9 mouse cellular contexts compared by ENCODE assay signal in the genomic region with DNA sequence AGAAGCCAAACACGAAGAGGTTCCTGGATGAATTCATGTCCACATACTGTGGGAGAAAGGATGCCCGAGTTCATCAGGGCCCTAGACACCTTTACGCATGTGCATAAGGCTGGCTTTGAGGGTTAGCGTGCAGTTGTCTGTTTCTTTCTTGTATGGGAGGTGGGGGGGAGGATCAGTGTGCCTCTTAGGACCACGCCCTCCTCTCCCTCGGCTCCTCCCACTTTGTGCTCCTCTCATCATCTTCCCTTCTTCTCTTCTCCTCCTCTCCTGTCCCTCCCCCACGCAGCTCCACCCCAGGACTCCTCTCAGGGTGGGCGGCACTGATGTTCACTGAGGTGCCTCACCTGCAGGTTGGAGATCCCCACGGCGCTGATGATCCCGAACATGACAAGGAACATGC. TPM values are rescaled to one million over a fixed set of nuclear protein-coding genes. Genes with fewer than 3 reads are reported as not detected.
DNase-seq lines count a peak whose midpoint lies in the region; ATAC-seq lines count a peak whose summit lies in the region.
"Had no signal": no experiment of that assay in that cellular context is flagged by ENCODE, and none has a peak within 500 bp of the region (broad histone marks: within the 10 kb centered on the region; RNA-seq: fewer than 3 reads in every experiment).

No protein-coding gene starts in this region.

- ATAC-seq in heart, embryonic 14.5 days (ENCODE audit: insufficient number of reproducible peaks, insufficient read depth, low FRiP score, low read depth): no peak
- peak; percentile 32; the same call in 1 of the 2 replicates for ATAC-seq in hindbrain, embryonic 13.5 days (ENCODE audit: low FRiP score)
- no peak for ATAC-seq in neural tube, embryonic 15.5 days (ENCODE audit: low FRiP score)
- ATAC-seq: CD4-positive, CD25-positive, alpha-beta regulatory T cell, adult 4 months had no signal

- no peak overlapping the region for H3K27ac ChIP-seq in heart, embryonic 14.5 days (replicated peaks in 1 of 2; ENCODE audit: control insufficient read depth in 1 of 2, insufficient read depth in 1 of 2, low read depth in 2 of 2, low read length in 2 of 2)
- no peak overlapping the region for H3K27ac ChIP-seq in hindbrain, embryonic 13.5 days
- no peak overlapping the region for H3K27ac ChIP-seq in neural tube, embryonic 15.5 days (replicated peaks)

- peak overlapping the region; percentile 41 for H3K4me2 ChIP-seq in heart, embryonic 14.5 days (ENCODE audit: low read length)
- peak overlapping the region; percentile 47 for H3K4me2 ChIP-seq in hindbrain, embryonic 13.5 days
- peak overlapping the region; percentile 52 for H3K4me2 ChIP-seq in neural tube, embryonic 15.5 days

- no peak overlapping the region for H3K9ac ChIP-seq in heart, embryonic 14.5 days (ENCODE audit: low read length)
- H3K9ac ChIP-seq in hindbrain, embryonic 13.5 days: no peak overlapping the region
- no peak overlapping the region for H3K9ac ChIP-seq in neural tube, embryonic 15.5 days (replicated peaks)

- WGBS in heart, embryonic 14.5 days: 22% methylated on average over 11 of the region's 11 CpGs
- 18% methylated on average over 11 of the region's 11 CpGs for WGBS in hindbrain, embryonic 13.5 days
- 31% methylated on average over 11 of the region's 11 CpGs for WGBS in neural tube, embryonic 15.5 days

- H3K36me3 ChIP-seq in heart, embryonic 14.5 days (ENCODE audit: control insufficient read depth, insufficient read depth, low read length): no peaks in the 10 kb centered on the region
- H3K36me3 ChIP-seq in hindbrain, embryonic 13.5 days: no peaks in the 10 kb centered on the region
- no peaks in the 10 kb centered on the region for H3K36me3 ChIP-seq in neural tube, embryonic 15.5 days

- no peaks in the 10 kb centered on the region; the same call in 1 of the 2 replicates for H3K27me3 ChIP-seq in heart, embryonic 14.5 days (ENCODE audit: control insufficient read depth, insufficient read depth, low read length)
- 0 out of 2 replicates have a peak, but pooled peaks cover 3% of the 10 kb centered on the region for H3K27me3 ChIP-seq in hindbrain, embryonic 13.5 days
- no peaks in the 10 kb centered on the region for H3K27me3 ChIP-seq in neural tube, embryonic 15.5 days (replicated peaks)

- H3K9me3 ChIP-seq in heart, embryonic 14.5 days (ENCODE audit: control insufficient read depth, low read length): peaks cover 3% of the 10 kb centered on the region; the same call in 1 of the 2 replicates
- H3K9me3 ChIP-seq in hindbrain, embryonic 13.5 days: no peaks in the 10 kb centered on the region
- no peaks in the 10 kb centered on the region for H3K9me3 ChIP-seq in neural tube, embryonic 15.5 days (replicated peaks)

- no peak for DNase-seq in heart, adult 18-20 months
- peak; percentile 18 for DNase-seq in right cerebral cortex, adult 18-20 months
- DNase-seq in right cerebral cortex, postnatal 4 days: no peak
- DNase-seq in embryo, embryonic 9.5 days (ENCODE audit: extremely low spot score): no peak
- no peak for DNase-seq in adipocyte (ENCODE audit: low spot score)

- H3K4me1 ChIP-seq in heart, embryonic 14.5 days (ENCODE audit: control insufficient read depth in 2 of 2, insufficient read depth in 2 of 2, low read length in 2 of 2): no peaks in the 10 kb centered on the region; a peak in 1 of 4 replicates
- H3K4me1 ChIP-seq in hindbrain, embryonic 13.5 days (replicated peaks): peaks cover 4% of the 10 kb centered on the region; the same call in 1 of the 2 replicates
- H3K4me1 ChIP-seq in neural tube, embryonic 15.5 days: peaks cover 3% of the 10 kb centered on the region; the same call in 1 of the 2 replicates

- H3K4me3 ChIP-seq in heart, embryonic 14.5 days (ENCODE audit: control insufficient read depth in 1 of 2, insufficient read depth in 1 of 2, low read depth in 1 of 2, low read length in 2 of 2): no peak overlapping the region
- H3K4me3 ChIP-seq in hindbrain, embryonic 13.5 days: peak overlapping the region; percentile 20
- peak overlapping the region; percentile 26 for H3K4me3 ChIP-seq in neural tube, embryonic 15.5 days (replicated peaks)

RNA-seq across cellular contexts. Expression of a gene that starts 28.5 kb away (rescaled TPM):
- polyA plus RNA-seq in heart, embryonic 14.5 days (2014; fragmentation: Nextera tagmentation; extraction: Ambion mirVana): not detected in 2 replicates
- not detected for total RNA-seq in heart, adult 18-20 months (2021)
- not detected in 2 replicates for polyA plus RNA-seq in hindbrain, embryonic 13.5 days (2015; fragmentation: Nextera tagmentation; extraction: Ambion mirVana)
- not detected in 2 replicates for polyA plus RNA-seq in neural tube, embryonic 15.5 days (2015; fragmentation: Nextera tagmentation; extraction: Ambion mirVana)

RNA-seq across cellular contexts. Expression of a gene that starts 37.8 kb away (rescaled TPM):
- polyA plus RNA-seq in heart, embryonic 14.5 days (2014; fragmentation: Nextera tagmentation; extraction: Ambion mirVana): 9.7 and 10.4 TPM in 2 replicates
- 10 to 100 TPM; 14.1 to 14.5 TPM for total RNA-seq in heart, adult 18-20 months (2021)
- polyA plus RNA-seq in hindbrain, embryonic 13.5 days (2015; fragmentation: Nextera tagmentation; extraction: Ambion mirVana): 12.5 and 14.5 TPM in 2 replicates
- 13.4 and 15.1 TPM in 2 replicates for polyA plus RNA-seq in neural tube, embryonic 15.5 days (2015; fragmentation: Nextera tagmentation; extraction: Ambion mirVana)

RNA-seq across cellular contexts. Expression of a gene that starts 39.7 kb away (rescaled TPM):
- polyA plus RNA-seq in heart, embryonic 14.5 days (2014; fragmentation: Nextera tagmentation; extraction: Ambion mirVana): 0.28 and 0.34 TPM in 2 replicates
- under 1 TPM; 0.17 to 0.51 TPM for total RNA-seq in heart, adult 18-20 months (2021)
- 0.56 and 0.57 TPM in 2 replicates for polyA plus RNA-seq in hindbrain, embryonic 13.5 days (2015; fragmentation: Nextera tagmentation; extraction: Ambion mirVana)
- 0.42 and 2.1 TPM in 2 replicates for polyA plus RNA-seq in neural tube, embryonic 15.5 days (2015; fragmentation: Nextera tagmentation; extraction: Ambion mirVana)

Comparison
In these comparisons a context has a peak if more than half of its experiments do, and no peak if none do; other contexts are left out.
1. H3K4me3 ChIP-seq: peak in hindbrain, embryonic 13.5 days (single experiment) and neural tube, embryonic 15.5 days (single experiment); none in heart, embryonic 14.5 days (0 of 2).
2. Peak in every context shown above with its lines, with median percentiles within 50 percentile points of each other: H3K4me2 ChIP-seq.